Mouse (Mus musculus): ENCODE results near the gene Med12l. TPM values are rescaled to one million over a fixed set of nuclear protein-coding genes. Genes with fewer than 3 reads are reported as not detected.

Gene Med12l
- total and polyA plus RNA-seq, 2 experiments from 2014 or later, result 3.3 to 20.5 TPM

- no peaks in the 10 kb centered on the region for H3K9me3 ChIP-seq (ENCODE audit: low read length)
- H3K4me1 ChIP-seq (ENCODE audit: insufficient read depth, low read length), result no peaks in the 10 kb centered on the region
- no peaks in the 10 kb centered on the region for H3K27me3 ChIP-seq (ENCODE audit: insufficient read depth, low read length)
- no peak overlapping the region for H3K4me3 ChIP-seq (ENCODE audit: low read length)
- H3K9ac ChIP-seq (replicated peaks; ENCODE audit: low read length), result no peak overlapping the region
- ATAC-seq, result no peak
- H3K27ac ChIP-seq, result no peak overlapping the region
- TF ChIP-seq CTCF (IDR thresholded peaks at IDR 0.05; ENCODE audit: low read depth), result no peak
- DNase-seq (ENCODE audit: low spot score), result no peak
- WGBS, result 85% methylated on average over 17 of the region's 17 CpGs
- no peak overlapping the region for H3K4me2 ChIP-seq (ENCODE audit: low read depth, low read length)
- H3K36me3 ChIP-seq (ENCODE audit: insufficient read depth, low read length), result no peaks in the 10 kb centered on the region
Observed at GRCm38 (mm10) chr3:59054834-59055535, 49.4 kb downstream of the Med12l start.

DNA sequence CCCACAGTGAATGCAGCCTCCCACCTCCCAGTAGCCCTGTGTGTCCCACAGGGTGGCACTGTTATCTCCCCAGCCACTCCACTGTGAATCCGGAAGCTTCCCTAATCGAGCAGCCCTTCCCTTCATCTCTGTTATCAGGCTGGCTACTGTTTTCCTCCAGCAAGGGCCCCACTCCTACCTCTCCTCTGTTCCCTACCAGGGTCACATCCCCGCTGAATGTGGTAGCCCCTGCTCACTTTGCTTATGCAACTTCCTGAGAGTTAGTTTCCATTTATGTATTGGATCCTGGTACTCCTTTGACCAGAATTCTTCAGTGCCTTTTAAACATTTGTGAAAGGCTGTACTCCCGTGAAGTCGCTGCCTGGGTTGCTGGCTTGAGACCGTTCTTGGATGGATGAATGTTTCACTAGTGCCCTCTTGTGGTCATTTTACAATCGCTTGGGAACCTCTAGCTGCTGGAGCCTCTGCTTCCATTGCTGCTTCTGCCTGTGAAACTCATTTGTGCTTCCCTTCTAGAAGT is 53.5 kb downstream of the Med12l start:
- ATAC-seq, result peak; percentile 92
- 2% methylated on average over 7 of the region's 7 CpGs for WGBS
- Histone ChIP-seq H3K4me1 (ENCODE audit: insufficient read depth, low read length) (no peaks in the 10 kb centered on the region), H3K9ac (replicated peaks; ENCODE audit: low read length) (no peak overlapping the region), H3K9me3 (ENCODE audit: low read length) (no peaks in the 10 kb centered on the region), H3K36me3 (ENCODE audit: insufficient read depth, low read length) (no peaks in the 10 kb centered on the region), H3K27ac (no peak overlapping the region), H3K27me3 (ENCODE audit: insufficient read depth, low read length) (no peaks in the 10 kb centered on the region), H3K4me2 (ENCODE audit: low read depth, low read length) (peak overlapping the region; percentile 14; the same call in 1 of the 2 replicates), H3K4me3 (ENCODE audit: low read length) (no peak overlapping the region)
- peak; percentile 90 for TF ChIP-seq CTCF (IDR thresholded peaks at IDR 0.05; ENCODE audit: low read depth)
- DNase-seq (ENCODE audit: low spot score), result peak; percentile 94

- ATAC-seq (no peak), DNase-seq (ENCODE audit: low spot score) (no peak)
- Histone ChIP-seq H3K9ac (replicated peaks; ENCODE audit: low read length) (no peak overlapping the region), H3K36me3 (ENCODE audit: insufficient read depth, low read length) (no peaks in the 10 kb centered on the region), H3K27me3 (ENCODE audit: insufficient read depth, low read length) (no peaks in the 10 kb centered on the region), H3K4me3 (ENCODE audit: low read length) (no peak overlapping the region), H3K9me3 (ENCODE audit: low read length) (no peaks in the 10 kb centered on the region), H3K4me1 (ENCODE audit: insufficient read depth, low read length) (no peaks in the 10 kb centered on the region), H3K27ac (no peak overlapping the region), H3K4me2 (ENCODE audit: low read depth, low read length) (no peak overlapping the region)
- no peak for TF ChIP-seq CTCF (IDR thresholded peaks at IDR 0.05; ENCODE audit: low read depth)
- WGBS, result 86% methylated on average over 7 of the region's 7 CpGs
Observed at GRCm38 (mm10) chr3:59060131-59060530, 54.5 kb downstream of the Med12l start.

GRCm38 (mm10) chr3:59062141-59062540 is 56.5 kb downstream of the Med12l start:
- no peak overlapping the region for H3K9ac ChIP-seq (replicated peaks; ENCODE audit: low read length)
- no peak overlapping the region for H3K27ac ChIP-seq
- DNase-seq (ENCODE audit: low spot score) (no peak), ATAC-seq (no peak)
- 71% methylated on average over 5 of the region's 5 CpGs for whole genome bisulfite sequencing
- no peak overlapping the region for H3K4me3 ChIP-seq (ENCODE audit: low read length)
- no peaks in the 10 kb centered on the region for H3K27me3 ChIP-seq (ENCODE audit: insufficient read depth, low read length)
- H3K4me1 ChIP-seq (ENCODE audit: insufficient read depth, low read length), result no peaks in the 10 kb centered on the region
- no peaks in the 10 kb centered on the region for H3K9me3 ChIP-seq (ENCODE audit: low read length)
- no peak overlapping the region for H3K4me2 ChIP-seq (ENCODE audit: low read depth, low read length)
- TF ChIP-seq CTCF (IDR thresholded peaks at IDR 0.05; ENCODE audit: low read depth), result no peak
- H3K36me3 ChIP-seq (ENCODE audit: insufficient read depth, low read length), result no peaks in the 10 kb centered on the region

GRCm38 (mm10) chr3:59063431-59063830 is 57.8 kb downstream of the Med12l start:
- Histone ChIP-seq H3K4me3 (ENCODE audit: low read length) (no peak overlapping the region), H3K9me3 (ENCODE audit: low read length) (no peaks in the 10 kb centered on the region), H3K36me3 (ENCODE audit: insufficient read depth, low read length) (no peaks in the 10 kb centered on the region), H3K4me1 (ENCODE audit: insufficient read depth, low read length) (no peaks in the 10 kb centered on the region), H3K9ac (replicated peaks; ENCODE audit: low read length) (no peak overlapping the region), H3K27me3 (ENCODE audit: insufficient read depth, low read length) (no peaks in the 10 kb centered on the region), H3K4me2 (ENCODE audit: low read depth, low read length) (no peak overlapping the region), H3K27ac (no peak overlapping the region)
- TF ChIP-seq CTCF (IDR thresholded peaks at IDR 0.05; ENCODE audit: low read depth), result no peak
- DNase-seq (ENCODE audit: low spot score) (no peak), ATAC-seq (no peak)
- 94% methylated on average over 4 of the region's 4 CpGs for WGBS

GRCm38 (mm10) chr3:59065937-59066336 is 60.3 kb downstream of the Med12l start:
- no peak for TF ChIP-seq CTCF (IDR thresholded peaks at IDR 0.05; ENCODE audit: low read depth)
- Histone ChIP-seq H3K27me3 (ENCODE audit: insufficient read depth, low read length) (no peaks in the 10 kb centered on the region), H3K9ac (replicated peaks; ENCODE audit: low read length) (no peak overlapping the region), H3K4me1 (ENCODE audit: insufficient read depth, low read length) (no peaks in the 10 kb centered on the region), H3K27ac (no peak overlapping the region), H3K4me3 (ENCODE audit: low read length) (no peak overlapping the region), H3K36me3 (ENCODE audit: insufficient read depth, low read length) (no peaks in the 10 kb centered on the region), H3K9me3 (ENCODE audit: low read length) (no peaks in the 10 kb centered on the region), H3K4me2 (ENCODE audit: low read depth, low read length) (no peak overlapping the region)
- no peak for DNase-seq (ENCODE audit: low spot score)
- 84% methylated on average over 3 of the region's 3 CpGs for WGBS
- no peak for ATAC-seq

Data from hindbrain, postnatal 0 days (tissue).